Mouse (Mus musculus): ENCODE data around the gene Dpp4. TPM values are rescaled to one million over a fixed set of nuclear protein-coding genes. Genes with fewer than 3 reads are reported as not detected.

The Dpp4 gene
- polyA plus RNA-seq (2015; fragmentation: Nextera tagmentation; extraction: Ambion mirVana): 12.8 and 19.5 TPM in 2 replicates

DNA sequence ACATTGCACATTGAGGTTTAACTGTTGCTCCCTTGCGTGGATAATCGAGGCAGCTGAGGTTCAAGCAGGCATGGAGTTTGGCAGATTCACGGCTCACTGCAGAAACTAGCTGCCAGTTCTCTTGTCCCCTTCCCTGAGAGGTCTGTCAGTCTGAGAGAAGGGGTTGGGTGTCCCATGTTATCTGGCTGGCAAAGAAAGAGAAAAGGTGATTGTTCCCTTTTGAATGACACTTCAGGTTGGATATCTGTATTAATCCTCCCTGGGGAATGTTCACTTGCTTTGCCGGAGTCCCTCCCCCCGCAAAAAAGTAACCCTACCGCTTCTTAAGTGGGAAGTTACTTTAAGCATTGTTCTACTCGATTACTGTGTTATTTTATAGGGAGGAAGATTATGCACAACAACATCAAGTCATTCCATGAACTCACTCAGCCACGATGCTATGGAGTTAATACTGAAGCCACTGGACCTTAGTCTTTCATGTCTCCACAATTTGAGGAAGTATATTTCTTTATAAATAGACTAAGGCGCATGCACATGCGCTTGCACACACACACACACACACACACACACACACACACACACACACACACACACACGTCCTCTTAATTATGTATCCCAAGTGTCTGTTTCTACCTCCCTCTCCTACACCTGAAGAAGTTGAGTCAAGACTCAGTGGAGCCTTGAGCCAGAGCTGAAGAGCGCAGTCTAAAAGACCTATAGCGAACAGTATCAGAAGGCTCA, at the start of gene Dpp4:
Gene Dpp4 (minus strand): TSS at position 151 of the 741 bp plus-strand sequence.
- Histone ChIP-seq H3K36me3 (no peaks in the 10 kb centered on the region), H3K4me2 (peak within 1 kb of the TSS; percentile 94), H3K9me3 (replicated peaks) (no peaks in the 10 kb centered on the region), H3K4me3 (peak within 1 kb of the TSS; percentile 58), H3K27ac (peak within 1 kb of the TSS; percentile 59), H3K9ac (peak within 1 kb of the TSS; percentile 62), H3K27me3 (no peaks in the 10 kb centered on the region), H3K4me1 (replicated peaks) (peaks cover 9% of the 10 kb centered on the region; the same call in 1 of the 2 replicates)
- WGBS: 50% methylated on average over 13 of the region's 13 CpGs
- no peak for ATAC-seq (replicated peaks; ENCODE audit: insufficient number of reproducible peaks, insufficient read depth, low FRiP score, low read depth)

DNA sequence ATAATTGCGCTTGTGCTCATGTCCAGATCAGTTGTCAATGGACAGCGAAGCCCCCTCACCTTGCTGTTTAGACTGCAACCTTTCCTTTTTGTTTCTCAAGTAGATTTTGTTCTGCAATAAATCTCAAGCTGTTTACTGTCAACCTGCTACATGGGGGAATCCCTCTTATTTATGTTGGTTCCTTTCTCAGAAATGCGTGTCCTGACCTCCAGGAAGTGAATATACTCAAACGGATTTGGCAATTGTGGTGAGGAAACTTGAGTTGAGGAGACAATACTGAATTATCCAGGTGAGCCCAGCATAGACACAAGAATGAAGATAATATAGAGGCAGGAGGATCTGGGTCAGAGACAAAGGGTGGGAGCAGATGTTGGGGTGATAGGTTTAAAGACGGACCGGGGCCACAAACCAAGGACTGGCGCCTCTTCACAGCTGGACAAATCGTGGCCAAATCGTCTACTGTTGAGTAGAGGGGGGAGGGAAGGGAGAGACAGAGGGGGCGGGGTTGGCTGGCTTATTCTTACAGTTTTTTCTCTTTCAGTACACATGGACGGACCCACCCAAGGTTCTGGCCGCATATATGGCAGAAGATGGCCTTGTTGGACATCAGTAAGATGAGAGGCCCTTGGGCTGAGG, 48.9 kb upstream of the Dpp4 start:
- no peak overlapping the region for H3K4me2 ChIP-seq
- H3K4me1 ChIP-seq (replicated peaks): no peaks in the 10 kb centered on the region
- H3K36me3 ChIP-seq: no peaks in the 10 kb centered on the region
- no peak for ATAC-seq (replicated peaks; ENCODE audit: insufficient number of reproducible peaks, insufficient read depth, low FRiP score, low read depth)
- H3K4me3 ChIP-seq: no peak overlapping the region
- WGBS: 79% methylated on average over 12 of the region's 12 CpGs
- H3K9me3 ChIP-seq (replicated peaks): no peaks in the 10 kb centered on the region
- H3K9ac ChIP-seq: no peak overlapping the region
- H3K27ac ChIP-seq: no peak overlapping the region
- 0 out of 2 replicates have a peak, but pooled peaks cover 3% of the 10 kb centered on the region for H3K27me3 ChIP-seq

DNA sequence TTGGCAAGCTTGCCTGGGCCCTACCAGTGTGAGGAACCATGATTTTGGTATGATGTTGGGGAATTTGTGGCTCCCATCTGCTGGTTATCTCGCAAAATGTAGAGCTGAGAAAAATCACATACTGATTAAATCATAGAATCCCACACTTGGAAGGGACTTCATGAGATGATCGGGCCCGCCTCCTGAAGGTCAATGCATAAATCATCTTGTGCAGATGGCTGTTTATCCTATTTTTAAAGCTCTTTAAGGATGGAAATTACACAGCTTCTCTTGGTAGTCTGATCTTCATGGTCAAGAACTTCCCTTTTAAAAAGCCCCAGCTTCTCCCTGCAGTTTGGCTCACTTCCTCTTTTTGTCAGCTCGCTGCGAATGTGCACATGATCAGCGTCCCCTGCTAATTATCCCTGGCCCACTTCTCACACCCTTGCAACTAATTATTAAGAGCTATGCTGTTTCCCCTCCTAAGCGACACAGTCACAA, 48.2 kb upstream of the Dpp4 start:
- no peak overlapping the region for H3K4me2 ChIP-seq
- no peak overlapping the region for H3K9ac ChIP-seq
- H3K36me3 ChIP-seq: no peaks in the 10 kb centered on the region
- H3K9me3 ChIP-seq (replicated peaks): no peaks in the 10 kb centered on the region
- H3K4me3 ChIP-seq: no peak overlapping the region
- no peak overlapping the region for H3K27ac ChIP-seq
- WGBS: 61% methylated on average over 7 of the region's 7 CpGs
- H3K27me3 ChIP-seq: 0 out of 2 replicates have a peak, but pooled peaks cover 3% of the 10 kb centered on the region
- no peaks in the 10 kb centered on the region for H3K4me1 ChIP-seq (replicated peaks)
- no peak for ATAC-seq (replicated peaks; ENCODE audit: insufficient number of reproducible peaks, insufficient read depth, low FRiP score, low read depth)

DNA sequence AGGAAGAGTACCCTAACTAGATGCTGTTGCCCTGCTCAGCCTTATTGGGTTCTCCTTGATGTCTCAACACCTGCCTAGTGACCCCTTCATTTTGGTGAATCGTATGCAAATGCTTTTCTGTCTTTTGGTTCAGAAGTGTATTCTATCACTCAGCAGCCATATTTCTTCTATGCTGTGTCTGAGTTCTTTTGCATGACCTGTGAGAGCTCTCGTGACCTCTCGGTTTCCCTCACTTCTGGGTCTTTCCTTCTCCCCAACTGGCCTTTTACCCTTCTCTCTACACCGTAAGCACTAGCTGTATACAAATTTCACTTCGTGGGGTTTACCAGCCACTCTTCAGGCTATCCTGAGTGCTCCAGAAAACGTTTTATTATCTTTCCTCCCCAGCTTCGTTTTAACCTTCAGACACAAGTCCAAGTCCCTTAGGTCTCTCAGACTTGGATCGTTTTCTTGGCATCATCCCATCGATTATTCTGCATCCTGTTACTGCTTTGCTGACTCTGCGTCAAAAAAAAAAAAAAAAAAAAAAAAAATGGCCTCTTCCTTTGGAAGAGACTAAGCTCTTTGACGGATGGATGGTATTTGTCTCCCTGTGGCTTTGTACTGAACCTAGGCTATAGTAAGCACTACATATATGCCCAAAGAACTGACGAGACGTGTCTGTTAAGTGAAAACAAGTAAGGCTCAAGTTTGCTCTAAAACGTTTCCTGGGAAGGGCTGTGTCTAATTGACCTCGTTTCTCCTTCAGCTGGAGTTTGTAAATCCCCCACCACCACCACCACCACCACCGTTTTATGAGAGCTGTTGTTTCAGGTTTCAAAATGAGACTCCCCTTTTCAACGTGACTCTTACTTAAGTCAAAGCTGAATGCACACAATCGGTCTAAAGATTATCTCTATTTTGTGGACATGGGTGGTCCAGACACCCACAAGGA, 47.5 kb upstream of the Dpp4 start:
- Histone ChIP-seq H3K4me3 (no peak overlapping the region), H3K27ac (no peak overlapping the region), H3K27me3 (0 out of 2 replicates have a peak, but pooled peaks cover 3% of the 10 kb centered on the region), H3K4me2 (no peak overlapping the region), H3K4me1 (replicated peaks) (no peaks in the 10 kb centered on the region), H3K36me3 (no peaks in the 10 kb centered on the region), H3K9me3 (replicated peaks) (no peaks in the 10 kb centered on the region), H3K9ac (no peak overlapping the region)
- 54% methylated on average over 18 of the region's 18 CpGs for WGBS
- no peak for ATAC-seq (replicated peaks; ENCODE audit: insufficient number of reproducible peaks, insufficient read depth, low FRiP score, low read depth)

DNA sequence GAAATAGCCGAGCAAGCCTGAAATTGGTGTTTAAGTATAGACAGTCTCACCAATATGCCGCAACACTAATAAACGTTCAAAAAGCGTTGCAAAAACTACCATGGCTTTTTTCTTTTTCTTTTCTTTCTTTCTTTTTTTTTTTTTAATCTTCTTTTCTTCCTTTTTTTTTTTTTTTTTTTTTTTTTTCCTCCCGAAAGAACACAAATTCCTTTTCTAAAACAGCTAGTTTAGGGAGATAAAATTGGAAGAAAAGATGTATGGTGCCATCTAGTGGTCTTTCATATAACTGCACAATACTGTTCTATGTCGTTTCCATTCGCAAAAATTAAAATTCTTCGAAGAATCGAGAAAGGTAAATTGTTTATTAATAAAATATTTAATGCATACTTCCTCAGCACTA, 46.0 kb upstream of the Dpp4 start:
- H3K27ac ChIP-seq: no peak overlapping the region
- H3K9ac ChIP-seq: no peak overlapping the region
- H3K4me1 ChIP-seq (replicated peaks): no peaks in the 10 kb centered on the region
- H3K4me3 ChIP-seq: no peak overlapping the region
- no peak overlapping the region for H3K4me2 ChIP-seq
- 0 out of 2 replicates have a peak, but pooled peaks cover 3% of the 10 kb centered on the region for H3K27me3 ChIP-seq
- no peaks in the 10 kb centered on the region for H3K9me3 ChIP-seq (replicated peaks)
- 41% methylated on average over 9 of the region's 9 CpGs for WGBS
- no peak for ATAC-seq (replicated peaks; ENCODE audit: insufficient number of reproducible peaks, insufficient read depth, low FRiP score, low read depth)
- H3K36me3 ChIP-seq: no peaks in the 10 kb centered on the region

DNA sequence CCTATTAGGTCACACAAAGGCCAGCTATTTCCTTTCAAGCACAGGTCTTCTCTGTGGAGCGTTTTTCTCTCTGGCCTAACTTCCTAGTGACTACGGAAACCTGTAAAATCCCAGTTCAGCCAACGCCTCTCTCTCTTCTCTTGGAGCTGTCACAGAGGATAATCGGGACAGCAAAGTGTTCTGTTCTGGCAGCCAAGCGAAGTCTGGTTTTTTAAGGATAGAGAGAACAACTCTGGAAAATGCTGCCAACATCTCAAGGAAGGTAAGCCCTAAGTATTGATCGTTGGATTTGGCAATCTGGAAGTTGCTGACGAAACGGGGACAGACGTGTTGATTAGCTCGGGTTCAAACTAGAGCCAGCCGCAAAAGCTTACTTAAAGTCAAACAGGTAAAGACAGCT, 43.0 kb upstream of the Dpp4 start:
- Histone ChIP-seq H3K9me3 (replicated peaks) (no peaks in the 10 kb centered on the region), H3K9ac (no peak overlapping the region), H3K4me3 (no peak overlapping the region), H3K36me3 (no peaks in the 10 kb centered on the region), H3K4me1 (replicated peaks) (no peaks in the 10 kb centered on the region), H3K27ac (no peak overlapping the region), H3K27me3 (0 out of 2 replicates have a peak, but pooled peaks cover 3% of the 10 kb centered on the region), H3K4me2 (no peak overlapping the region)
- WGBS: 76% methylated on average over 11 of the region's 11 CpGs
- ATAC-seq (replicated peaks; ENCODE audit: insufficient number of reproducible peaks, insufficient read depth, low FRiP score, low read depth): no peak

DNA sequence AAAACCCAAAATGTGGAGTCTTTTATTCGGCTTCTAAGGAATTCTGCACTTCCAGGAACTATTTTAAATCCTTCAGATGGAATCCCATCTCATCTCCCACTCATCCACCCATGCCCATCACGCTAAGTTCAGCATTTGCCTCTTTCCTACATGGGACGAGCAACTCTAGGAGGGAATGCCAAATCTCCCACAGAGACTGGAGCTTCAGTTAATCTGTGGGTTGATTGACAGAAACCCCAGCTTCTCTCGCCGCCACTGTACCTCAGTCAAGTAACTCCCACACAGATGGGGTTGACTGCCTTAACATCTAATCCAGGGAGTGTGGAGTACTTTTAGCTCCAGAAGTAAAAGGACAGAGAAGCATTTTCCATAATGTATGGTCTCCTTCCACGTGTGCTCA, 42.0 kb upstream of the Dpp4 start:
- Histone ChIP-seq H3K27ac (no peak overlapping the region), H3K9me3 (replicated peaks) (no peaks in the 10 kb centered on the region), H3K4me3 (no peak overlapping the region), H3K27me3 (0 out of 2 replicates have a peak, but pooled peaks cover 3% of the 10 kb centered on the region), H3K4me2 (no peak overlapping the region), H3K4me1 (replicated peaks) (no peaks in the 10 kb centered on the region), H3K36me3 (no peaks in the 10 kb centered on the region), H3K9ac (no peak overlapping the region)
- WGBS: 66% methylated on average over 6 of the region's 6 CpGs
- ATAC-seq (replicated peaks; ENCODE audit: insufficient number of reproducible peaks, insufficient read depth, low FRiP score, low read depth): no peak

DNA sequence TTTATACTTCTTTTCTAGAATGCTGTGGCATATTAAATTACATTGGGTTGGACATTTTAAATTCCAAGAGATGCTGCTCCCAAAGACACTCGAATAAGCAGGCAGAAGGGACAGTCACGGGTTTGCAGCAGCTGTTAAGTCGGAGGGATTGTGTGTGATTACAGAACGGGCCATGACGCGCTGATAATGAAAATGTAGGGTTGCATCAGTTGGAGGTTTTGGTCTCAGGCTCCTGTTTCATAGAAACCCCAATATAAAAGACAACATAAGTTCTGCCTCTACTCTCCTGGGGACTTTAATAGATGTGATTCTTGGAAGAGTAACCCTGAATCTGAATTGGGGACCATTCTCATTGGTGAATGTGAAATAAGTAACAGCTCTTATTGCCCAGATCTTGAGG, 38.3 kb upstream of the Dpp4 start:
- ATAC-seq (replicated peaks; ENCODE audit: insufficient number of reproducible peaks, insufficient read depth, low FRiP score, low read depth): no peak

DNA sequence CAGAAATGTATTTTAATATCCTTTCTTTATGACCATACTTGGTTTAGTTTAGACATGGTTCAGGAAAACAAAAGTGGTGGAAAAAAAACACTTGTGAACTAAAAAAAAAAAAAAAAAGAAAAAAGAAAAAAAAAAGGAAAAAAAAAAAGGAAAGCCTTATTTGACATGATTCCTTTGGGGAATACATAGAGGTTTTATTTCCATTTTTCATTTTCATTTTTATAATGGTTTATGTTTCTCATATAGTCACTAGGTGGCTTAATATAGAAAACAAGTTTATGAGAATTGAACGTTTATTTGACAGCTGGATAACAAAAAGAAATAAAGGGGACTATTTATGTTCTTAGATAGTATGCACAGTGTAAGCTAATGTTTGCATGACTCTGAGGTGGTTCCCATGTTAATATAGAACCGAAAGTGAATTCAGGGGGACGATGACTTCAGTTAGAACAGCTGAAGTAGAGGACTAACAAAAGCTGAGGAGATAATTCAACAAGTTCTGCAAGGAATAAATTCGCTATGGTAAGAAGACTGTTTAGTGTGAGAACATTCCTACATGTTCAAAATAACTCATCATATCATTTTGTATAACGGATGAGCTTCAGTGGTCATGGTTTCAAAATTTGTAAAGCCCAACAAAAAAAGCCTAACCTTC, 37.8 kb upstream of the Dpp4 start:
- 71% methylated on average over 5 of the region's 5 CpGs for WGBS
- Histone ChIP-seq H3K4me1 (replicated peaks) (no peaks in the 10 kb centered on the region), H3K4me2 (no peak overlapping the region), H3K9me3 (replicated peaks) (no peaks in the 10 kb centered on the region), H3K9ac (no peak overlapping the region), H3K4me3 (no peak overlapping the region), H3K27ac (no peak overlapping the region), H3K27me3 (no peaks in the 10 kb centered on the region), H3K36me3 (no peaks in the 10 kb centered on the region)
- ATAC-seq (replicated peaks; ENCODE audit: insufficient number of reproducible peaks, insufficient read depth, low FRiP score, low read depth): no peak

More for the DNA sequence above, 38.3 kb upstream of the Dpp4 start:
- H3K9ac ChIP-seq: no peak overlapping the region
- no peak overlapping the region for H3K4me3 ChIP-seq
- H3K4me2 ChIP-seq: no peak overlapping the region
- H3K27me3 ChIP-seq: no peaks in the 10 kb centered on the region
- H3K9me3 ChIP-seq (replicated peaks): no peaks in the 10 kb centered on the region
- 75% methylated on average over 6 of the region's 6 CpGs for WGBS
- H3K27ac ChIP-seq: no peak overlapping the region
- H3K4me1 ChIP-seq (replicated peaks): no peaks in the 10 kb centered on the region
- H3K36me3 ChIP-seq: no peaks in the 10 kb centered on the region

DNA sequence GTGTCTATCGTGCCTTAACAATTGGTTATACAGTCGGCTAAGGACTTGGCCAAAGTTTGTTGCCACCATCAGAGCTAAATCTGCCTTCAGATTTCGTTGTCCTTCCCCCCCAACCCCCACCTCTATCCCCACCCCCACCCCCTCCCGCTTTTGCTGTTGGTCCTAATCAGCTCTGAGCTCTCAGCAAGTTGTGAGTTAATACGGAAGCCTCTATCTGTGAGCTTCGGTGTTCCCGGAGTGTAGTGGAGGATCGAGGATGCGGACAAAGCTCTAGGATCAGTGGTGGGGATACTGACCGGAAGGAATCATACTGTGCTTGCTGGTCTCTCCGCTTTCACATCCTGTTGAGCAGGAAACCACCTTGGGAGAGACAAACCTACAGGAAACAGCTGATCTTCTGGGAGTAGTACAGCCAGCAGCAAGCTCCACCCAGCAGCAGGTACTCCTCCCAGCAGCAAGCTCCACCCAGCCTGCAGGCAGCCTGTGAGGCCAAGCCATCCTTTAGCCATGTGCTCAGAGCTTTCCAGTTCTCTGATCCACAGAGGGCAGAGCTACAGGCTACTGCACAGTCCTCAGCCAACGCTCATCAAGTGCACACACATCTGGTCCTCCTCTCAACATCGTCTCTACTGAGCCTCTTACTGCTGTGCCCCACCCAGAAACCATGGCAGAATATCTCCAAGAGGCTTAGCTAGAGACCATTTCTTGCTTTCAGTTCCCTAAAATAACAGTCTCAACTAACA, 28.9 kb upstream of the Dpp4 start:
- H3K9ac ChIP-seq: no peak overlapping the region
- no peak overlapping the region for H3K27ac ChIP-seq
- no peaks in the 10 kb centered on the region for H3K27me3 ChIP-seq
- WGBS: 37% methylated on average over 13 of the region's 13 CpGs
- peak; percentile 83 for ATAC-seq (replicated peaks; ENCODE audit: insufficient number of reproducible peaks, insufficient read depth, low FRiP score, low read depth)
- H3K4me2 ChIP-seq: peak overlapping the region; percentile 50
- H3K36me3 ChIP-seq: no peaks in the 10 kb centered on the region
- no peaks in the 10 kb centered on the region for H3K9me3 ChIP-seq (replicated peaks)
- no peaks in the 10 kb centered on the region for H3K4me1 ChIP-seq (replicated peaks)
- H3K4me3 ChIP-seq: peak overlapping the region; percentile 38
